Mouse (Mus musculus) layer of hippocampus, postnatal 14 days (tissue): ENCODE measurements around the gene Nfib. TPM values are rescaled to one million over a fixed set of nuclear protein-coding genes. Genes with fewer than 3 reads are reported as not detected.

Experiments used
- DNase-seq, 2 experiments: peaks; one replicate each; pipeline ENCODE4 v3.0.0; 2021 to 2022; ENCODE audit warnings: low spot score in 2 of 2, mixed read lengths in 1 of 2
- total RNA-seq, 2 experiments: library from RNA; stranded (reverse); gene quantifications; 2 replicates each; pipeline ENCODE4 v1.2.3; 2021

Gene Nfib
- total RNA-seq, 2 experiments from 2014 or later, result 197 to 217 TPM

DNA sequence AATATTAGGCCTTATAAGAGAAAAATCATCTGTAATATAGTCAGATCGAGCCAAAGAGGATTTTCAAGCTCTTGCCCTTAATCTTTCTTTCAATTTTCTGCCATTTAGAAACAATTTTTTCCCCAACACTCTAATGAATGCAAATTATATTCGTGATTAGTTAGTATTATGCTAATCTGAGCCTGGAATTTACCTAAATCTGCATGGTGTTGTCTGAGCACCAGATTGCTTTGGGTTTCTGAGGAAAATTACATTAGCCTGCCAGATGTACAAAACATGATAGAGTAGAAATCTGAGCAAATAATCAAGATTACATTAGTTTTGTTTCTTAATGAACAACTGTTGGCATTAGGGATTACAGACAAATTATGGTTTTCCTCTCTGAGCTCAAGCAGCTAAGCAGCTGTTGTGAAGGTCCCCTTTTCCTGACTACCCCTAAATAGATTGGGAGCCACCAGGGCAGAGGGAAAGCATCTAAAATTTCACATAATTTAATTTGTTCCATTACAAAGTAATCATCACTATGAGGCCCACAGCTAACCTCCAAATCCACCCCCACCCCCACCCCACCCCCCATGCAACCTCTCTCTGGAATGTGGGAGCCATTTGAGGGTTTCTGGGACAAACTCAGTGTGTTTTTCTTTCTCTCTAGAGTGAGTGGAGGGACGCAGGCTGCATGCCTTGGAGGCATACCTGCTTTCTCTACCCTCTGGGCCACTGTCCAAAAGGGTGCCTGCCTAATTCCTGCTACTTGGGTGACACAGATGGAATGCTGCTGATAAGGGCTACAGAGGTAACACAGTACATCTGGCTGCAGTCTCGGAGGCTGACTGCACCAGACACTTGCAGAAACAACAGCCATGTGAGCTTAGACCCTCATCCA is 14.2 kb downstream of the Nfib start:
- DNase-seq, result no peak

DNA sequence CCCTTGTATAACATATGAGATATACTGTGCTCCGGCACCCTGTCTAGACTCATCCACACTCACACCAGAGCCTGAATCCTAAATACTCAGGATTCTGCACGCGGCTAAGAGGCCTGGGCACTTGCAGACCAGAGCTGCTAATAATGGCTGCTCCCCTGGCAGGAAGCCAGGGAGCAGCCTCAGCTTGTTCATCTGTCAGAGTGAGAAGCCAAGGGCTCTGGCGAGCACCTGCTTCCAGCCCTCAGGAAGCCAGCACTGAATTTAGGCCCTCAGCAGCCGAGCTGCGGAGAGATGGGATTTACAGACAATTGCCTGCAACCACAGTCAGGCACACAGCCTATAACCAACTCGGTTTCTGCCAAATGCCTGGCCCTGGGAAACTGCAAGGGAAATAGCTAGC is 15.3 kb downstream of the Nfib start:
- DNase-seq, result peak; percentile 74 to 82

DNA sequence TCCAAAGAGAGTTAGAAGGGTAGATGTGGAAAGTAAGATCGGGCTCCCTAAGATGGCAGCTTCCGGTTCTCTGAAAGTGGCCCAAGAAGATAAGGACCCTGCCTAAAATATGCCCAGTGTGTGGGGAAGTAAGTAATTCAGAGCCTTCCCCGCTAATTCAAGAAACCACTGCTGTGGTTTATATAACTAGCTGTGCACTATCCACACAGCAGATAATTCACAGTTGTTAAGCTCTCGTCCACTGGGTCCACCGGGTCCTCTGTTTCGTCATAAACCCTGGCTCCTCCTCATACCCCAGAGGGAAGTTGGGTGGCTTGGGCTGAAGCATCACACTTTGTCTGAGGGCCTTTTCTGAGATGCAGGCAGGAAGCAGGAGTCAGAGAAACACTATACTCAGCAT is 19.5 kb downstream of the Nfib start:
- DNase-seq, result no peak

DNA sequence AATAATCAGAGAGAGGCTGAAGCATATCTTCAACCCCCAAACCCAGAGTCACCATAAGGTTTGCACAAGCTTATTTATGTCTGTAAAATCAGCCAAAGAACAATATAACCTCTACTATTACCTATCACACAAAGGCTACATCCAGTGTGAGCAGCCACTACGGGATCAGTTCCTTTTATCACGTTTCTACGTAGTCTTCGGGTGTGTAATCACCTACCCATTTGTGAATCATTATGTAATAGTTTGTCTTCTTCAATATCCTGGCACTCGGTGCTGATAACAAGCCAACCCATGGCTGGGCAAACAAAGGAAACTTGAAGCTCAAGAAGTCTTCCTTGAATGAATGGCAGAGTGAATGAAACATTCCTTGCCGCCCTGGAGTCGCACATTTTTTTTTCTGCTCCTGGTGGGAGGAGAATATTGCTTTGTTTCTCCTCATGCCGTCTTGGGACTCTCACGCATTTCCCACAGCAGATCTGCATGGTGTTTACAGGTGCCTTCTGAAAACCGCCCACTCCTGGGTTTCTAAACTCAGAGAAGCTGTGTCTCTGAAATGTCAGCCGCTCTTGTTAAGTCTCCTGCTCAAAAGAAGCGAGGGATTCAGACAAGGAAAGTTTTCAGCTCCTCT is 21.3 kb downstream of the Nfib start:
- DNase-seq, result no peak

DNA sequence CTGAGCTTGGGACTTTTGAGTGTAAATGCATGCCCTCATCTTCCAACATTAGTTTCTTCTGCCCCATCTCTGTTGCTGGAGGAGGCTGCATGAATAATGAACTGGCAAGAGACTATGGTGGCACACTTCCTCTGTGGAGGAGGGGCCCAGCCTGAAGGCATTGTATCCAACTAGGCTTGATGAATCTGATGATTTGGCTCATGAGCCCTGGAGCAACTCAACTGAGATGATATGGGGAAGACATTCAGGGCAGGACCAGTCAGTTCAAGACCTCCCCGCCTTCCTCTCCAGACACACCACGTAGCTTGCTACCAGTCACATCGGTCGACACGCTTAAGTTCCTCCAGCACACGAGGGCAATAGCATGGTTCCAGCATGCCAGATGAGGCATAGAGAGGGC is 22.0 kb downstream of the Nfib start:
- DNase-seq, result no peak

DNA sequence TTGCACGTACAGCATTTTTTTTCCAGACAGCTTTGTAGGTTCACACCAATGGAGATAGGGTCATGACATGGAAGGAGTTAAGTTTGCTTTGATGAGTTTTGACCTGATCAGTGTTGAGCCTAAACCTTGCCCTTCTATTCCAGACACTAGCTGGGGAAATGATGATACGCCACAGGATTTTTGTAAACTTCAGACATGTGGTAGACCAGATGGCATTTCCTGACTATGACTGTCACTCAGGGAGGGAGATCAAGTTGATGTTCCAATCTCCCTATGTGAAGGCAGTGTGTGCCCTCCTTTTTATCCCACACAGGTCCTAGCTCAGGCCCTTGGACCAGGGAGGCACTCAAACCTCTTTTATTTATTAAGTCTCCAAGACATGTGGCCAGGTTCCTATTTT is 29.4 kb downstream of the Nfib start:
- DNase-seq, result peak in 1 of 2 experiments; percentile 72

DNA sequence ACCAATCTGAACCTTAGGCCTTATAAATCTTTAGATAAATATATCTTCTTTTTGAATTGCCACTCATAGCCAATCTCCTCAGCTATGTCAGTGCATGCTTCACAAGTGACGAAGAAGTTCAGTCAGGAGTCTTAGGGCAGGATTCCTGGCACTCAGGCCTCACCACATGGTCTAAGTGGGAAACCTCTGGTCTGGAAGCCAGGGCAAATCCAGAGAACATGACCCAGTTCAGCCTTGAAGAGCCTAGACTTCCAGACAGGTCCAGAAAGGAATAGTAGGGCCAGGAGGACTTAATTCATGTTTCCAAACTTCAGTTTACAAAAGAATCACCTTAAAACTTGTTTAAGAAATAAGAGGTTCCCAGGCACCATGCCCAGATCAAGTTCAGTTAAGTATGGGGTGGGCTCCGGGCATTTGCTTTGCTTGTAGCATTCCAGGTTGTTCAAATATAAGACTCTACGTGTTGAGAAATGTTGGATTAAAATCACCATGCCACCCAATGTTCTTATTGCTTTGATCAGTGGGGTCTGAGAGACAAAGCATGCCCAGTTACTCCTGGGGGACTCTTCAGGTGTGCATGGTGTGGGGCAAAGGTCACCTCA is 38.2 kb downstream of the Nfib start:
- DNase-seq, result peak in 1 of 2 experiments; percentile 0

DNA sequence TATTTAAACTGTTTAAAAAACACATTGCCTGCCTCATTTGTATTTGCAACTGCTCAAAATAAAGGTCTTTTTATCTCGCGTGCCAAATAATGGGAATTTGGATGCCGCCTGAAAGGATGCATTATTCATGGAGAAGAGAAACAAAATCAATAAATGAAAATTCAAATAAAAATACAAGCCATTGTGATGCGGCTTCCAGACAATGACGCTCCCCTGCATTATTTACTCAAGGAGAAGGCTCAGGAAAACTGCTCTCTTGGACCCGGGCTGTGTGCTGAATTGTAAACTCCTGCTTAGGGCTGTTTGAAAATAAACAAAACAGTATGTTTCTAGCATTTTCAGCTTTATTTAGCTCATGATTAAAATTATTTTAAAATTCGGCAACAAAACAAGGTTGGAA is 41.1 kb downstream of the Nfib start:
- no peak for DNase-seq

DNA sequence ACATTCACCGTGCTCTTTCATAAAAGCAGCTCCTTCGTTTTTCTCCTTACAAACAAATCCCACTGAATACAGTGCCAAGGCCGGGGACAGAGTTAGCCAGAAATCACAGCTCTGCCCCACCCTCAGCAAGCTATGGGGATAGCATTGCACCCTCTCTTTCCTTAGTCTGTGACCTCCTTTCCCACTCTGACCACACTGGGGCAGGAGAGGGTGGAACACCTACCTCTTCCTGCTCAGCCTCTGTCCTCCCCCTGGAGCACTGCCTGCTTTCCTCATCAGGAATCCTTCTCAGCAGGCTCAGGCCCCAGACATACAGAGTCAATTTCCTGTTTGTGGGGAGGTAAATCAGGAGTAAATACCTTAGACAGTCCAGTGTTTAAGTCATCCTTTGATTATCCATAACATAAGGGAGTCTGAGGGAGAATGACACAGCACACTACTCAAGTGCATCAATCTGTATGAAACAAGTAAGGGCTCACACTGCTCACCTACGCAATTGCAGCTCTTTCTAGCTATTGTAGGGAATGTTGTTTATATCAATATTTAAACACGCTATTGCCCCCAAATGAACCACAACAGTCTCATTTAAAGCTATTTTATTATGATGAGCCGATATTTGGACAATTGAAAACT is 41.7 kb downstream of the Nfib start:
- no peak for DNase-seq

DNA sequence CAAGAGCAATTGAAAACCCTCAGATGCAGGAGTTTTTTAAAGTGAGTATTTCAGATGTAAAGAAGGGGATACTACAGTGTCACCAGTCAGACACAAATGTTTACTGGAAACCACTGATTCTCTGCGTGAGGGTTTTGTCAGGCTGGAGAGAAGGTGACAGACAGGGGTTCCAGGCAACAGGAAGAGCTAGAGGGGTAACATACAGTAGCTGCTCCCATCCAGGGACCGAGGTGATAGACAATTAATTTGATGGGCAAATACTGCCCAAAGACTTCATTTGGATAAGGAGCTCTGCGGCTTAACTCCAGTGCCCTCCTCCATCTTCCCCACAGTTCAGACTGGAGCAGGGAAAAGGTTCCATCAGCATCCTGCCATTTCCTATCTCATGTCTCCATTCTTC is 42.9 kb downstream of the Nfib start:
- DNase-seq, result no peak

DNA sequence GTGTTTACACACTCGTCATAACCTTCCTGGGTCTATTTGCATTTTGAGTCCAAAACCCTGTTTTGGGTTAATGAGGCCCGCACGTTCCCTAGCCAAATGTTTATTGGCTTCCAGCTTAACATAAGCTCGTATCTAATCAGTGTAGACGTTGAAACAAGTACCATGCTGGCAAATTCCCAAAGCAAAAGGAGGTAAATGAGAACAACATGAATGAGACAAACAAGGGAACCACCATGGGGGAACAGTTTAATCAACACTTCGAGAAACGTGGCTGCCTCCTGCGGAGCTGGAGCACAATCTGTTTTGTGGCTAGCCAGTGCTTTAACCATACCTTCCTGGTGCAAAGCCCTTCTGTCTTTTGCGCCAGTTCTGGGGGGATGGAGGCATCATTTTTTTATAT is 43.3 kb downstream of the Nfib start:
- no peak for DNase-seq

DNA sequence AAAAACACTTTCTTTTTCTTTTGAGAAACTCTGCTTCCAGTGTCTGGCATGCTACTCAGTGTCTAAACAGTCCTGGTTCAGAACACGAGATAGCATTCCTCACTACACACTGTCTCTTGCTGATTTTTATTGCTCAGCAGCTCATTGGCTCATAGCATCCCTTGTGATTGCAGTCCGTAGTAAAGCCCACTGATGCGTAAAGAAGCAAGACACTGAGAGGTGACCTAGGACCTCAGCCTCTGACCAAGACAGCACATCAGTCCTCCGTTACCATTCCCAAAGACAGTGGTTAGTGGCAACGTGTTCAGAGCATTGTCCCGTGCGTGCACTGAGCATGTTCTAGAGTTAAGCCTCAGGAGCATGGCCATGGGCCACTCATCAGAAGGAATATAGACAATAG is 44.3 kb downstream of the Nfib start:
- DNase-seq, result no peak

DNA sequence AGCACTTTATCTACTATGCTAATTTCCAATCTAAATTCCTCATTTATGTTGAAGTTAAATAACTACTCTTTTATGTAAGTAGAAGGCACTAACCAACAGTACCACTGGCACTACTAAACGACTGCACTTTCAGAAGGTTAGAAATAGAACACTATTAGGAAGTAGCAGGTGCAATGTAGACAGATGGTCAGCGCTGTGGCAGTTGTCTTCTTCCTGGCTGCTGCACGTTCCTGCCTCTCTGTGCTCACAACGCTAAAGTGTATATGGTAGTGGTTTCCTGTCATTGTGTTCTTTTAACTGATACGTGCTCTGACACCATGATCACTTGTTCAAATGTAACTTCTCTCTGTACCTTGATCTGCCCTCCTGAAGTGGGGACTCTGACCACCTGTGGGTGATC is 59.9 kb downstream of the Nfib start:
- DNase-seq, result no peak

DNA sequence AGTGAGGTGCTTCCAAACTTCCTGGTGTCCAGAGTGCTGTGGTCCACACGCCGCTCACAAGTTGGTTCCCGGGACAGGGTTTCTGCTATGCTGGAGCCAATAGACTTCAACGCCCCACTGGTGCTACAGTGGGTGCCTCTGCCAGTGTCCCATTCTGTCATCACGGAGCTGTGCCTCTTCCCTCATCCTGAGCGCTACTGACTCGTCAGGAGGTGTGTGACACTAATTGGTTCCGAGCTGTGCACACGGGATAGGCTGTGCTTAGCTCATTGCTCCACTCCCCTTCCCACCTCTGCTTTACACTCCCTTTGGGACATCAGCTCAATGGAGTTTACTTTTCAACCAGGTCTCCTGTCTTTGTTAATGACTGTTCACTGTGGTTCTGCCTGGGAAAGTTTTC is 60.8 kb downstream of the Nfib start:
- DNase-seq, result no peak

DNA sequence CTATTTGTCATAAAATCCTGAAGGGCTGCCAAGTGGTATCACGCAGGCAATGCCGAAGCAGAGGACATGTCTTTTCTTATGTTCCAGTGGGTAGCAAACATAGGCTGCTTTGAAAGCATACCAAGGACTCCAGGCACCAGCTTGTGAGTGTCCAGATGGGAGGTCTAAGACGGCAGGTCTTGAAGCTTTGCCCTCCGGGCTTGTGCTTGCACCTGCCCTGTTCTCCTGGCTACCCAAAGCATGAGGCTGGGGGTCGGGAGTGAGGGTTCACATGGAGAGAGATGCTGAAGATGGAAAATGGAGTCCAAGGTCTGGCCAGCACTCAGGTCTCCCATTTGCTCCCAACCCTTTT is 61.8 kb downstream of the Nfib start:
- no peak for DNase-seq

DNA sequence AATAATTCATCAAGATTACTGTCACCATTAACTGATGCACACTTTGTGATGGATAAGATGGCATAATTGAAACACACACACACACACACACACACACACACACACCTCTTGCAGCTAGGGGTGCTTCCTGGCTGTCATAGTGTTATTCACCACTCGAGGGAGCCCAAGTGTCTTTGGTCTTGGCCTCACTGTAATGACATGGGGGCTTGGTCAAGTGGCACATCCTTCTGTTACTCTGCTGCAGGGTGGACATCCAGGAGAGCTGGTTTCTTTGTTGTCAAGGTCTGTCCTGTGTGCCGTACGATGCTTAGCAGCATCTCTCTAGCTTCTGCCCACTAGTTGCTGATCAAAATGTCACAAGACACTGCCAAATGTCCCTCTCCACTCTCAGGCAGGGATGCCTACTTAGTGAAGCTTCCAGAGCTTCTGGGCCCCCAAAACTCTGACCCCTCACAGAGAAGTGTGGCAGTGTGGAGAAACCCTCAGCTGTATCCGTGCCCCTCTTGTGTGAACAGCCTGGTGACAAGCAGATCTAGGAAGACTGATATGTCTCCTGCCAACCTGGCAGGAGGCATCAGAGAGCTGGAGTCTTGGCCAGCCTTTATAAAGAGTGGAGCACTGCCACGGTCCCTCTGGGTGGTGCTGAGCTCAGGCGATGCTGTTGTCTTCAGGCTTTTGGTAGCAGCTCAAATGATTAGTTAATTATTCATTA is 62.4 kb downstream of the Nfib start:
- DNase-seq, result peak; percentile 65 to 75

DNA sequence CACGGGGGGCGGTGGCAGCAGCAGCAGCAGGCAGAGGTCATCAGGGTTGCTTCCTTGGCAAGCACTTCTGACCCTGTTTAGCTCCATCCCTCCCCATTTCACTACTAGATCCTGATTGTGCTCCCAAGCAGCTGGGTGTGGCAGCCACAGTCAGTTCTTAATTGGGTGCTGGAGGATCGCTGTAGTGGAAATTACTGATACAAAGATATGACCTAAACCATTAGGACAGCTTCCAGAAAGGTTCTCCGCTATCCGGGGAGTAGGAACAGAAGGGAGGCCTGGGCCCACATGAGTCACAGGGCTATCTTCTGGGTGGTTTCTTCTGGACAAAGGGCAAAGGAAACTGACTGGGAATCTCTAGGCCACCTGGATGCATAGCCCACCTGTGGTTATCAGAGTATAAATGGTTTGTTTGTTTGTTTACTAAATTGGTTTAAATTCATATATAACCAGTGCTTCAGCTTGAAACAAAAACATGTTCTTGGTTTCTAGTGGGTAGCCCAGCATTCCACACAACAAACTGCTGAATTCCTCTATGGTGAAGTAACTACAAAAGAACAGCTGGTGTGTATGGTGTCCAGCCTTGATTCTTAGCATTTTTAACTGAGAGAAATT is 64.4 kb downstream of the Nfib start:
- DNase-seq, result no peak

DNA sequence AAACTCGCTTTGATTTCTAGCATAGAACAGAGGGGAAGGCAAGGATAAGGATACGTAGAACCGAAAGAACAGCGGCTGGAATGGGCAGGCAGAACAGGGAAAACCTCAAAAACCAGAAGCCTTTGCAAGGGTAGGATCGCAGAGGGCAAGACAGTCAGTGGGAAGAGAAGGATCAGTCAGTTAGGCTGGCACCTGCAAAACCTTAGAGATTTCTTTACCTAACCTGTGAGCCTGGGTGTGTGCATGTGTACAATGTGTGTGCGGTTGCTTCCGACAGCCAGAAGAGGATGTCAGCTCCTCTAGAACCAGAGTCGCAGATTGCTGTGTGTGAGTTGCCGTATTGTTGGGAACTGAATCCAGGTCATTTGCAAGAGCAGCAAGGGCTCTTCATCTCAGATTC is 67.3 kb downstream of the Nfib start:
- DNase-seq, result no peak

DNA sequence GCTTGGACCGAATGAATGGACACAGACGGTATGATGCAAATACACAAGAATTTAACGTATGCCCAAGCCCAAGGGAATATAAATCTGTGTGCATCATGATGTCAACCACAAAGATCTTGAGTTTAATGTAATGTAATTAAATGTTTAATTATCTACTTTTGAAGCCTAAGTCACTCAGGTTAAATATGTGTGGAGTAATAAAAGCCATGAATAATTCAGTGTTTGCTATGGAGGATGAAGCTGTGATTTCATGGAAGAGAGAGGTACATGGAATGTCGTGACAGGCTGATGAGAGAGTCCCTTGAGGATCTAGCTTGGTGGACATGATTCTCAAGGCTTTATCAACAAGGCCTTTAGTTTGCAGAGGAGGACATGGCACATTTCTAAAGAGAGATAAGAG is 67.9 kb downstream of the Nfib start:
- DNase-seq, result no peak

DNA sequence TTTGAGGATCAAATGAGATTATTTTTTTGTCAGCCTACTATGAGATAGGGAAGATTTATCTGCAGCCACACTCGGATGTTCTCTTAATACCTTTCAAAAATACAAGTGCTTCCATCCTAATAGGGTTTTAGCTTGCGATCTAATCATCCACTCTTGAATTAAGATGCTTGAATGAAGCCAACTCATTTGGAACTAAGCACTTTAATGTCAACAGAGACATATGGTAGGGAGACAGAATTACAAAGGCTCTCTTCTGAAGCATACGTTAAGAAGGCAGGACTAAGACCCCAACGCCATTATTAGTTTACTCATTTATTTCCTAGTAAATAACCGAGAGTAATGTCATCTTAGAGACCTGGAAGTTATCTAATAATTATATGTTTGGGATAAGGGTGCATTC is 68.9 kb downstream of the Nfib start:
- DNase-seq, result no peak

DNA sequence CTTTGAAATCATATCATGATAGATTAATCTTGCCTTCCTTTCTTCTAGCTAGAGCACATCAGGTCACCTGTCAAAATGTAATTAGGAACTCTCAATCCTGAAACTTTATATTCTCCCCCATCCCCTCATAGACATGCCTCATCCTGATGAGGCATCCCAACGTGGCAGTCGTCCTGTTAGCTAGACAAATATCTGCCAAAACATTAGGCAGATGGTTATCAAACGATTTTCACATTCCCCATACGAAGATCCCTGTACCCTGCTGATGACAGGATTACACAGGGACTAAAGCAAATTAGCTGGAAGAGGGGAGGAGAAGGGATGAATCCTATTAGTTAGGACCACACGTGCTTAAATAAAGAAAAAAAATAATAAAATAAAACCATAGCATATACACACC is 69.7 kb downstream of the Nfib start:
- DNase-seq, result no peak
